8 mouse cellular contexts compared by ENCODE assay signal in genomic region chr19:10689470-10690166, GRCm38 (mm10). TPM values are rescaled to one million over a fixed set of nuclear protein-coding genes. Genes with fewer than 3 reads are reported as not detected.
DNase-seq lines count a peak whose midpoint lies in the region; ATAC-seq and TF ChIP-seq lines count a peak whose summit lies in the region.

No protein-coding gene starts in this region.

- H3K4me3 ChIP-seq in lung, postnatal 0 days (ENCODE audit: low read depth, low read length) = peak overlapping the region; percentile 76

- peak overlapping the region; percentile 89; the same call in 1 of the 2 replicates for H3K9ac ChIP-seq in lung, postnatal 0 days (replicated peaks; ENCODE audit: low read depth)

- H3K27ac ChIP-seq in lung, postnatal 0 days (ENCODE audit: low read length) = peak overlapping the region; percentile 98

- no peak for TF ChIP-seq CTCF in brain, embryonic 14.5 days (IDR thresholded peaks at IDR 0.05; ENCODE audit: borderline replicate concordance, extremely low read depth, insufficient read depth, insufficient read length)
- no peak for TF ChIP-seq CTCF in lung, postnatal 0 days (IDR thresholded peaks at IDR 0.05)

- H3K36me3 ChIP-seq in lung, postnatal 0 days (ENCODE audit: insufficient read depth, low read length) = no peaks in the 10 kb centered on the region

- no peak for ATAC-seq in lung, postnatal 0 days

- peaks cover 12% of the 10 kb centered on the region; the same call in 1 of the 2 replicates for H3K4me1 ChIP-seq in lung, postnatal 0 days (ENCODE audit: insufficient read depth, low read depth, low read length)

- TF ChIP-seq EP300 in lung, postnatal 0 days (IDR thresholded peaks at IDR 0.05) = no peak

- peak overlapping the region; percentile 66 for H3K4me2 ChIP-seq in lung, postnatal 0 days (replicated peaks; ENCODE audit: low read depth, low read length)

- H3K9me3 ChIP-seq in lung, postnatal 0 days (ENCODE audit: low read length) = no peaks in the 10 kb centered on the region

- peak; percentile 33 for DNase-seq in kidney, adult 18-20 months
- no peak for DNase-seq in kidney, adult 11 months
- DNase-seq in brain, embryonic 14.5 days (ENCODE audit: low read depth) = peak; percentile 81
- DNase-seq in heart, postnatal 10 days = peak; percentile 34 to 46
- peak; percentile 84 for DNase-seq in lung, postnatal 0 days (ENCODE audit: low spot score)
- no peak for DNase-seq in right cerebral cortex, postnatal 14 days
- DNase-seq in B cell, adult 2 months = no peak
- no peak for DNase-seq in frontal cortex, postnatal 10 days (ENCODE audit: low spot score in 2 of 2)

- intact Hi-C loops in heart, postnatal 10 days (cut with DNase I) = no loop called here

- 23% methylated on average over 5 of the region's 5 CpGs for WGBS in lung, postnatal 0 days

- no peaks in the 10 kb centered on the region for H3K27me3 ChIP-seq in lung, postnatal 0 days (replicated peaks; ENCODE audit: insufficient read depth, low read length)

- TF ChIP-seq POLR2A in brain, embryonic 14.5 days (IDR thresholded peaks at IDR 0.05; ENCODE audit: borderline replicate concordance, extremely low read depth, insufficient read depth, insufficient read length, poor library complexity, severe bottlenecking) = no peak

RNA-seq across cellular contexts. Expression of gene Vps37c, which starts 1.1 kb away (rescaled TPM):
- 28.5 and 29.0 TPM in 2 replicates for polyA plus RNA-seq in brain, embryonic 14.5 days (2012; rRNA removed)
- 10 to 100 TPM; 23.3 to 27.1 TPM for total RNA-seq in heart, postnatal 10 days (2021)
- polyA plus RNA-seq in lung, postnatal 0 days (2015; fragmentation: Nextera tagmentation; extraction: Ambion mirVana) = 23.4 and 25.2 TPM in 2 replicates

RNA-seq across cellular contexts. Expression of gene Pga5, which starts 11.7 kb away (rescaled TPM):
- polyA plus RNA-seq in brain, embryonic 14.5 days (2012; rRNA removed) = 0.07 TPM in 1 of 2 replicates, not detected in the other
- total RNA-seq in heart, postnatal 10 days (2021) = not detected
- not detected in 2 replicates for polyA plus RNA-seq in lung, postnatal 0 days (2015; fragmentation: Nextera tagmentation; extraction: Ambion mirVana)

RNA-seq across cellular contexts. Expression of gene Cd5, which starts 49.2 kb away (rescaled TPM):
- polyA plus RNA-seq in brain, embryonic 14.5 days (2012; rRNA removed) = 0.16 and 0.20 TPM in 2 replicates
- 1 to 10 TPM in 1 of 2 experiments, under 1 TPM in 1; 0.87 to 1.1 TPM for total RNA-seq in heart, postnatal 10 days (2021)
- polyA plus RNA-seq in lung, postnatal 0 days (2015; fragmentation: Nextera tagmentation; extraction: Ambion mirVana) = 0.48 and 0.68 TPM in 2 replicates

RNA-seq across cellular contexts. Expression of gene Vwce, which starts 55.6 kb away (rescaled TPM):
- polyA plus RNA-seq in brain, embryonic 14.5 days (2012; rRNA removed) = 1.1 TPM in 2 replicates
- under 1 TPM; 0.26 to 0.27 TPM for total RNA-seq in heart, postnatal 10 days (2021)
- polyA plus RNA-seq in lung, postnatal 0 days (2015; fragmentation: Nextera tagmentation; extraction: Ambion mirVana) = 0.08 TPM in 1 of 2 replicates, not detected in the other

Comparison
In these comparisons a context has a peak if more than half of its experiments do, and no peak if none do; other contexts are left out.
1. DNase-seq: peak in kidney, adult 18-20 months (single experiment), brain, embryonic 14.5 days (single experiment), heart, postnatal 10 days (2 of 2) and lung, postnatal 0 days (single experiment); none in kidney, adult 11 months (single experiment), right cerebral cortex, postnatal 14 days (single experiment), B cell, adult 2 months (0 of 2) and frontal cortex, postnatal 10 days (0 of 2).